Mouse (Mus musculus) midbrain, embryonic 10.5 days (tissue): ENCODE results near the gene Zfp275. TPM values are rescaled to one million over a fixed set of nuclear protein-coding genes. Genes with fewer than 3 reads are reported as not detected.
"Not testable (repeated sequence)": the region's sequence is repeated elsewhere in the genome, so short reads cannot be mapped to it uniquely, and the experiment has no call there.

Source experiments
- DNase-seq: peaks from one replicate; pipeline ENCODE4 v3.0.0-alpha.2; 2017; ENCODE audit warnings: low spot score
- H3K27ac ChIP-seq: fragments of 300-500 bp; sonication (generic); replicated peaks from 2 replicates; pipeline ENCODE4 v1.5.1; 2016; ENCODE audit warnings: mild to moderate bottlenecking
- H3K27me3 ChIP-seq: fragments of 300-500 bp; sonication (generic); 2 replicates; pipeline ENCODE4 v1.6.1; 2016; ENCODE audit warnings: low read depth, mild to moderate bottlenecking; ENCODE audit not compliant: poor library complexity, severe bottlenecking
- H3K36me3 ChIP-seq: fragments of 300-500 bp; sonication (generic); 2 replicates; pipeline ENCODE4 v1.6.1; 2016; ENCODE audit warnings: mild to moderate bottlenecking, moderate library complexity
- H3K4me1 ChIP-seq: fragments of 300-500 bp; sonication (generic); 2 replicates; pipeline ENCODE4 v1.6.1; 2016
- H3K4me3 ChIP-seq: fragments of 300-500 bp; sonication (generic); 2 replicates; pipeline ENCODE4 v1.5.1; 2016; ENCODE audit warnings: mild to moderate bottlenecking, moderate library complexity
- H3K9me3 ChIP-seq: fragments of 300-500 bp; sonication (generic); replicated peaks from 2 replicates; pipeline ENCODE4 v1.6.1; 2016; ENCODE audit warnings: mild to moderate bottlenecking
- WGBS: fragments of 180-500 bp; shearing (Covaris S2); methylation state at CpG from one replicate; pipeline ENCODE4 v1.1.7; 2016; 5-methylcytosine and 5-hydroxymethylcytosine counted together
- polyA plus RNA-seq: library from polyadenylated mRNA; unstranded; fragments of >200 nt; fragmentation: Nextera tagmentation; extraction: Ambion mirVana; gene quantifications from 2 replicates; pipeline ENCODE4 v1.2.1, GENCODE M21; 2016

The Zfp275 gene
- polyA plus RNA-seq: 15.3 and 16.3 TPM in 2 replicates

- peak; percentile 76 for DNase-seq
- Histone ChIP-seq H3K4me1 (peaks cover 9% of the 10 kb centered on the region), H3K9me3 (no peaks in the 10 kb centered on the region), H3K4me3 (peak within 1 kb of the TSS; percentile 65), H3K27ac (peak within 1 kb of the TSS; percentile 90), H3K27me3 (peaks cover 28% of the 10 kb centered on the region), H3K36me3 (peaks cover 8% of the 10 kb centered on the region; the same call in 1 of the 2 replicates)
- 18% methylated on average over 37 of the region's 37 CpGs for WGBS
Observed at GRCm38 (mm10) chrX:73342483-73342895, at the start of gene Zfp275. TSS of gene Zfp275 (plus strand) at chrX:73342621.

GRCm38 (mm10) chrX:73292876-73293275 is 49.5 kb upstream of the Zfp275 start, which contains the start of the genes Xlr5a and Xlr5c:
TSS of gene Xlr5a (minus strand) at chrX:73292976.
TSS of gene Xlr5c (minus strand) at chrX:73292976.
- 91% methylated on average over 15 of the region's 17 CpGs for WGBS
- H3K4me1 ChIP-seq, H3K27ac ChIP-seq, H3K9me3 ChIP-seq, H3K27me3 ChIP-seq, H3K4me3 ChIP-seq, DNase-seq, H3K36me3 ChIP-seq: not testable (repeated sequence)

- H3K9me3 ChIP-seq, H3K36me3 ChIP-seq, H3K27me3 ChIP-seq, H3K4me3 ChIP-seq, H3K4me1 ChIP-seq, H3K27ac ChIP-seq, DNase-seq: not testable (repeated sequence)
- WGBS: 84% methylated on average over 8 of the region's 10 CpGs
Observed at GRCm38 (mm10) chrX:73295745-73296144, 46.7 kb upstream of the Zfp275 start.

GRCm38 (mm10) chrX:73312522-73312921 is 29.9 kb upstream of the Zfp275 start:
- 48% methylated on average over 3 of the region's 3 CpGs for WGBS
- DNase-seq: no peak
- H3K9me3 ChIP-seq: no peaks in the 10 kb centered on the region
- H3K36me3 ChIP-seq: no peaks in the 10 kb centered on the region
- H3K4me3 ChIP-seq: no peak overlapping the region
- no peaks in the 10 kb centered on the region for H3K4me1 ChIP-seq
- H3K27ac ChIP-seq: no peak overlapping the region
- H3K27me3 ChIP-seq: peaks cover 4% of the 10 kb centered on the region; the same call in 1 of the 2 replicates

GRCm38 (mm10) chrX:73321029-73321428 is 21.4 kb upstream of the Zfp275 start:
- no peak overlapping the region for H3K4me3 ChIP-seq
- no peaks in the 10 kb centered on the region for H3K4me1 ChIP-seq
- no peaks in the 10 kb centered on the region for H3K27me3 ChIP-seq
- 78% methylated on average over 3 of the region's 3 CpGs for WGBS
- H3K27ac ChIP-seq: no peak overlapping the region
- no peaks in the 10 kb centered on the region for H3K36me3 ChIP-seq
- no peak for DNase-seq
- H3K9me3 ChIP-seq: no peaks in the 10 kb centered on the region

GRCm38 (mm10) chrX:73327215-73327614 is 15.2 kb upstream of the Zfp275 start:
- no peak overlapping the region for H3K4me3 ChIP-seq
- H3K36me3 ChIP-seq: no peaks in the 10 kb centered on the region
- no peaks in the 10 kb centered on the region for H3K9me3 ChIP-seq
- DNase-seq: no peak
- 90% methylated on average over 2 of the region's 2 CpGs for WGBS
- no peak overlapping the region for H3K27ac ChIP-seq
- no peaks in the 10 kb centered on the region for H3K4me1 ChIP-seq
- H3K27me3 ChIP-seq: 0 out of 2 replicates have a peak, but pooled peaks cover 9% of the 10 kb centered on the region

- H3K9me3 ChIP-seq: no peaks in the 10 kb centered on the region
- no peaks in the 10 kb centered on the region for H3K36me3 ChIP-seq
- H3K27me3 ChIP-seq: peaks cover 22% of the 10 kb centered on the region
- DNase-seq: no peak
- no peak overlapping the region for H3K4me3 ChIP-seq
- no peaks in the 10 kb centered on the region for H3K4me1 ChIP-seq
- no peak overlapping the region for H3K27ac ChIP-seq
Observed at GRCm38 (mm10) chrX:73333548-73333947, 8.9 kb upstream of the Zfp275 start.

- 89% methylated on average over 4 of the region's 4 CpGs for WGBS
- H3K4me3 ChIP-seq: no peak within 1 kb of the TSS
- DNase-seq: no peak
- H3K36me3 ChIP-seq: no peaks in the 10 kb centered on the region
- no peaks in the 10 kb centered on the region for H3K9me3 ChIP-seq
- H3K4me1 ChIP-seq: no peaks in the 10 kb centered on the region
- H3K27me3 ChIP-seq: peaks cover 22% of the 10 kb centered on the region
- H3K27ac ChIP-seq: no peak within 1 kb of the TSS
Observed at GRCm38 (mm10) chrX:73336740-73337139, 5.7 kb upstream of the Zfp275 start, which contains the start of gene Gm45015. TSS of gene Gm45015 (minus strand) at chrX:73336840.

- Histone ChIP-seq H3K36me3 (peaks cover 8% of the 10 kb centered on the region; the same call in 1 of the 2 replicates), H3K4me1 (peaks cover 9% of the 10 kb centered on the region), H3K9me3 (no peaks in the 10 kb centered on the region), H3K4me3 (no peak overlapping the region), H3K27me3 (peaks cover 28% of the 10 kb centered on the region), H3K27ac (no peak overlapping the region)
- DNase-seq: no peak
- 67% methylated on average over 1 of the region's 1 CpGs for WGBS
Observed at GRCm38 (mm10) chrX:73341473-73341872, 948 bp upstream of the Zfp275 start.

GRCm38 (mm10) chrX:73342068-73342467 is 353 bp upstream of the Zfp275 start:
- WGBS: 47% methylated on average over 3 of the region's 3 CpGs
- H3K36me3 ChIP-seq: peaks cover 8% of the 10 kb centered on the region; the same call in 1 of the 2 replicates
- no peak for DNase-seq
- H3K27me3 ChIP-seq: peaks cover 28% of the 10 kb centered on the region
- 0 out of 2 replicates have a peak overlapping the region, but pooled peaks have one; percentile 90 for H3K27ac ChIP-seq
- no peaks in the 10 kb centered on the region for H3K9me3 ChIP-seq
- peak overlapping the region; percentile 65 for H3K4me3 ChIP-seq
- peaks cover 9% of the 10 kb centered on the region for H3K4me1 ChIP-seq

- Histone ChIP-seq H3K9me3 (no peaks in the 10 kb centered on the region), H3K27ac (peak overlapping the region; percentile 90), H3K27me3 (peaks cover 28% of the 10 kb centered on the region), H3K4me1 (peaks cover 9% of the 10 kb centered on the region), H3K4me3 (peak overlapping the region; percentile 65), H3K36me3 (peaks cover 8% of the 10 kb centered on the region; the same call in 1 of the 2 replicates)
- 15% methylated on average over 15 of the region's 15 CpGs for WGBS
- DNase-seq: no peak
Observed at GRCm38 (mm10) chrX:73342941-73343735, 717 bp downstream of the Zfp275 start.

- peak overlapping the region; percentile 65; the same call in 1 of the 2 replicates for H3K4me3 ChIP-seq
- peaks cover 9% of the 10 kb centered on the region for H3K4me1 ChIP-seq
- H3K27me3 ChIP-seq: peaks cover 28% of the 10 kb centered on the region
- DNase-seq: no peak
- peaks cover 8% of the 10 kb centered on the region; the same call in 1 of the 2 replicates for H3K36me3 ChIP-seq
- H3K27ac ChIP-seq: no peak overlapping the region
- H3K9me3 ChIP-seq: no peaks in the 10 kb centered on the region
- 92% methylated on average over 1 of the region's 1 CpGs for WGBS
Observed at GRCm38 (mm10) chrX:73343802-73344201, 1.4 kb downstream of the Zfp275 start.

GRCm38 (mm10) chrX:73344346-73344745 is 1.9 kb downstream of the Zfp275 start:
- H3K36me3 ChIP-seq: peaks cover 8% of the 10 kb centered on the region; the same call in 1 of the 2 replicates
- H3K4me1 ChIP-seq: peaks cover 9% of the 10 kb centered on the region
- peaks cover 28% of the 10 kb centered on the region for H3K27me3 ChIP-seq
- DNase-seq: no peak
- H3K9me3 ChIP-seq: no peaks in the 10 kb centered on the region
- WGBS: 85% methylated on average over 1 of the region's 1 CpGs
- no peak overlapping the region for H3K4me3 ChIP-seq
- H3K27ac ChIP-seq: no peak overlapping the region
